Mouse (Mus musculus) C2C12 (cell line): Measurements from ENCODE around the gene Pgm2.

Source experiments
- CEBPB ChIP-seq: IDR thresholded peaks from one replicate; pipeline ENCODE4 v1.6.1; 2011; ENCODE audit warnings: low read depth, mild to moderate bottlenecking, control low read depth, moderate library complexity
- CTCF ChIP-seq: IDR thresholded peaks from one replicate; pipeline ENCODE4 v1.5.1; 2011; ENCODE audit not compliant: control insufficient read depth, insufficient read depth, insufficient read length
- FOSL1 ChIP-seq: IDR thresholded peaks from one replicate; pipeline ENCODE4 v1.8.0; 2011; ENCODE audit warnings: mild to moderate bottlenecking, low read length; ENCODE audit not compliant: poor library complexity, insufficient read depth, severe bottlenecking
- MAX ChIP-seq: IDR thresholded peaks from one replicate; pipeline ENCODE4 v1.6.1; 2011; ENCODE audit warnings: mild to moderate bottlenecking, control low read depth
- MYOD1 ChIP-seq: IDR thresholded peaks from one replicate; pipeline ENCODE4 v1.6.1; 2011; ENCODE audit warnings: low read depth; ENCODE audit not compliant: control insufficient read depth, insufficient read length
- MYOG ChIP-seq: IDR thresholded peaks from one replicate; pipeline ENCODE4 v1.6.1; 2011; ENCODE audit not compliant: control insufficient read depth, insufficient read length; ENCODE audit errors: extremely low read depth
- USF1 ChIP-seq: IDR thresholded peaks from one replicate; pipeline ENCODE4 v1.6.1; 2011; ENCODE audit warnings: low read depth, mild to moderate bottlenecking, control low read depth, moderate library complexity

DNA sequence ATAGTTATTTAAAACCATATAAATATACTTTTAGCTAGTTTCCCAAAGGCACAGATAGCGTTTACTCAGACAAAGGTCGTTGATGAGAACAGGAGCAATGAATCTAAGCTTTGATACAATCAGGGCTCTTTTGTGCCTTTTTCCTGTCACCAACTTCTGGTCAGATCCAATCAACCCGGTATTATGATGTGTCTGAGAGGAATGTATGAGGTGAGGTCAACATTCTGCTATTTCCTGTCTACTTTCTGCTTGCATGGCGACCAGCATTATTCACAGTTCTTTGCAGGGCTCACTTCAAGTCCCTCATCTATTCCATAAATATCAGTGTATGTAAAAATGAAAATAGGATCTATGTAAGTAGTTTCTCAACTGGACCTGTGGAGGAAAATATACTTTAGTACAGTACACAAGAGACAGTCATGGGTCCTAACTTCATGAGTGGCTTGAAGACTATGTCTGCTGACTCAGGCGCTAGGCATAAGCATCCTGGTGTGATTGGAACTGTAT, 81.7 kb downstream of the Pgm2 start:
- TF ChIP-seq CTCF (no peak), MYOG (no peak), MAX (no peak), FOSL1 (no peak), MYOD1 (no peak), CEBPB (no peak), USF1 (no peak)
